Mouse (Mus musculus) neural tube, embryonic 14.5 days (tissue): ENCODE measurements around the gene Pygb. TPM values are rescaled to one million over a fixed set of nuclear protein-coding genes. Genes with fewer than 3 reads are reported as not detected.

Experiments used
- ATAC-seq: fragments of 200-750 bp; cut with Nextera tagmentation; 2 replicates; pipeline ENCODE4 v1.8.0; 2017; ENCODE audit warnings: low read depth, mild to moderate bottlenecking, moderate TSS enrichment, moderate library complexity
- H3K27ac ChIP-seq: fragments of 300-500 bp; sonication (generic); 2 replicates; pipeline ENCODE4 v1.5.1; 2014; ENCODE audit warnings: low read depth, mild to moderate bottlenecking, control low read depth, low read length, moderate library complexity, mixed read lengths
- H3K27me3 ChIP-seq: fragments of 300-500 bp; sonication (generic); 2 replicates; pipeline ENCODE4 v1.6.1; 2014; ENCODE audit warnings: low read length; ENCODE audit not compliant: control insufficient read depth, insufficient read depth
- H3K36me3 ChIP-seq: fragments of 300-500 bp; sonication (generic); 2 replicates; pipeline ENCODE4 v1.6.1; 2014; ENCODE audit warnings: low read length, mixed read lengths; ENCODE audit not compliant: control insufficient read depth, insufficient read depth
- H3K4me1 ChIP-seq: fragments of 300-500 bp; sonication (generic); 2 replicates; pipeline ENCODE4 v1.6.1; 2014; ENCODE audit warnings: low read length; ENCODE audit not compliant: control insufficient read depth, insufficient read depth
- H3K4me2 ChIP-seq: fragments of 300-500 bp; sonication (generic); 2 replicates; pipeline ENCODE4 v1.6.1; 2014; ENCODE audit warnings: mild to moderate bottlenecking, low read depth, low read length, control low read depth
- H3K4me3 ChIP-seq: fragments of 300-500 bp; sonication (generic); 2 replicates; pipeline ENCODE4 v1.5.1; 2014; ENCODE audit warnings: low read depth, low read length, control low read depth, mixed read lengths
- H3K9ac ChIP-seq: fragments of 300-500 bp; sonication (generic); replicated peaks from 2 replicates; pipeline ENCODE4 v1.6.1; 2014; ENCODE audit warnings: low read depth, mild to moderate bottlenecking, control low read depth, low read length, mixed read lengths
- H3K9me3 ChIP-seq: fragments of 300-500 bp; sonication (generic); 2 replicates; pipeline ENCODE4 v1.6.1; 2016; ENCODE audit warnings: low read length; ENCODE audit not compliant: control insufficient read depth
- WGBS: fragments of 180-500 bp; shearing (Covaris S2); extraction: QIAGEN DNeasy Blood & Tissue Kit; methylation state at CpG from one replicate; pipeline ENCODE4 v1.1.7; 2014; 5-methylcytosine and 5-hydroxymethylcytosine counted together
- polyA plus RNA-seq: library from polyadenylated mRNA; unstranded; fragments of >200 nt; fragmentation: Nextera tagmentation; extraction: Ambion mirVana; gene quantifications from 2 replicates; pipeline ENCODE4 v1.2.1, GENCODE M21; 2014

Gene Pygb
- polyA plus RNA-seq, 1 experiment from 2014 or later, result 77.7 TPM

GRCm38 (mm10) chr2:150755016-150755415 is 31.5 kb upstream of the Pygb start:
- Histone ChIP-seq H3K27ac (no peak overlapping the region), H3K9me3 (no peaks in the 10 kb centered on the region), H3K27me3 (no peaks in the 10 kb centered on the region), H3K4me2 (no peak overlapping the region), H3K4me3 (no peak overlapping the region), H3K36me3 (peaks cover 18% of the 10 kb centered on the region), H3K4me1 (peaks cover 2% of the 10 kb centered on the region; the same call in 1 of the 2 replicates), H3K9ac (no peak overlapping the region)
- ATAC-seq, result no peak
- 97% methylated on average over 3 of the region's 3 CpGs for WGBS

GRCm38 (mm10) chr2:150761476-150761875 is 25.1 kb upstream of the Pygb start:
- no peak overlapping the region for H3K27ac ChIP-seq
- no peaks in the 10 kb centered on the region for H3K27me3 ChIP-seq
- peaks cover 34% of the 10 kb centered on the region for H3K36me3 ChIP-seq
- no peak overlapping the region for H3K4me3 ChIP-seq
- no peaks in the 10 kb centered on the region for H3K9me3 ChIP-seq
- no peak overlapping the region for H3K9ac ChIP-seq
- whole genome bisulfite sequencing, result 88% methylated on average over 7 of the region's 7 CpGs
- no peak for ATAC-seq
- no peak overlapping the region for H3K4me2 ChIP-seq
- no peaks in the 10 kb centered on the region for H3K4me1 ChIP-seq

- no peak overlapping the region for H3K4me2 ChIP-seq
- no peak overlapping the region for H3K9ac ChIP-seq
- peak overlapping the region; percentile 69 for H3K27ac ChIP-seq
- ATAC-seq, result peak; percentile 84
- peaks cover 23% of the 10 kb centered on the region for H3K36me3 ChIP-seq
- WGBS, result 47% methylated on average over 2 of the region's 2 CpGs
- H3K4me1 ChIP-seq, result peaks cover 4% of the 10 kb centered on the region
- H3K4me3 ChIP-seq, result no peak overlapping the region
- no peaks in the 10 kb centered on the region for H3K9me3 ChIP-seq
- H3K27me3 ChIP-seq, result no peaks in the 10 kb centered on the region
Measured at GRCm38 (mm10) chr2:150765619-150766018, 20.9 kb upstream of the Pygb start.

GRCm38 (mm10) chr2:150766083-150766862 is 20.3 kb upstream of the Pygb start:
- H3K4me1 ChIP-seq, result peaks cover 10% of the 10 kb centered on the region

GRCm38 (mm10) chr2:150768678-150769077 is 17.9 kb upstream of the Pygb start:
- no peaks in the 10 kb centered on the region for H3K9me3 ChIP-seq
- H3K27me3 ChIP-seq, result no peaks in the 10 kb centered on the region
- peaks cover 9% of the 10 kb centered on the region for H3K36me3 ChIP-seq
- no peak overlapping the region for H3K4me3 ChIP-seq
- no peak for ATAC-seq
- WGBS, result 100% methylated on average over 1 of the region's 1 CpGs
- H3K4me2 ChIP-seq, result no peak overlapping the region
- no peak overlapping the region for H3K27ac ChIP-seq
- no peak overlapping the region for H3K9ac ChIP-seq
- peaks cover 11% of the 10 kb centered on the region for H3K4me1 ChIP-seq

More at GRCm38 (mm10) chr2:150766083-150766862, 20.3 kb upstream of the Pygb start:
- WGBS, result 90% methylated on average over 4 of the region's 4 CpGs
- Histone ChIP-seq H3K36me3 (peaks cover 22% of the 10 kb centered on the region), H3K4me2 (no peak overlapping the region), H3K9ac (no peak overlapping the region), H3K27me3 (no peaks in the 10 kb centered on the region), H3K4me3 (no peak overlapping the region), H3K9me3 (no peaks in the 10 kb centered on the region), H3K27ac (peak overlapping the region; percentile 29)
- no peak for ATAC-seq

- H3K9ac ChIP-seq, result no peak overlapping the region
- H3K9me3 ChIP-seq, result no peaks in the 10 kb centered on the region
- no peaks in the 10 kb centered on the region for H3K27me3 ChIP-seq
- peak; percentile 68; the same call in 1 of the 2 replicates for ATAC-seq
- no peak overlapping the region for H3K4me3 ChIP-seq
- peaks cover 11% of the 10 kb centered on the region for H3K4me1 ChIP-seq
- peak overlapping the region; percentile 67 for H3K27ac ChIP-seq
- H3K36me3 ChIP-seq, result peaks cover 9% of the 10 kb centered on the region
- H3K4me2 ChIP-seq, result no peak overlapping the region
- WGBS, result 38% methylated on average over 1 of the region's 1 CpGs
Measured at GRCm38 (mm10) chr2:150770747-150771146, 15.8 kb upstream of the Pygb start.

- ATAC-seq, result no peak
- H3K36me3 ChIP-seq, result peaks cover 9% of the 10 kb centered on the region
Measured at GRCm38 (mm10) chr2:150771169-150771568, 15.4 kb upstream of the Pygb start.

GRCm38 (mm10) chr2:150771996-150772395 is 14.5 kb upstream of the Pygb start:
- H3K27me3 ChIP-seq, result no peaks in the 10 kb centered on the region
- H3K9ac ChIP-seq, result no peak overlapping the region
- H3K4me3 ChIP-seq, result no peak overlapping the region
- peaks cover 11% of the 10 kb centered on the region for H3K4me1 ChIP-seq
- peaks cover 9% of the 10 kb centered on the region for H3K36me3 ChIP-seq
- 83% methylated on average over 8 of the region's 8 CpGs for WGBS
- ATAC-seq, result peak; percentile 28; the same call in 1 of the 2 replicates
- H3K27ac ChIP-seq, result no peak overlapping the region
- H3K4me2 ChIP-seq, result no peak overlapping the region
- no peaks in the 10 kb centered on the region for H3K9me3 ChIP-seq

More at GRCm38 (mm10) chr2:150771169-150771568, 15.4 kb upstream of the Pygb start:
- no peaks in the 10 kb centered on the region for H3K9me3 ChIP-seq
- WGBS, result 82% methylated on average over 6 of the region's 6 CpGs
- no peak overlapping the region for H3K4me3 ChIP-seq
- H3K27ac ChIP-seq, result no peak overlapping the region
- peaks cover 11% of the 10 kb centered on the region for H3K4me1 ChIP-seq
- no peak overlapping the region for H3K4me2 ChIP-seq
- no peak overlapping the region for H3K9ac ChIP-seq
- no peaks in the 10 kb centered on the region for H3K27me3 ChIP-seq

GRCm38 (mm10) chr2:150772466-150773119 is 13.9 kb upstream of the Pygb start:
- Histone ChIP-seq H3K4me2 (no peak overlapping the region), H3K36me3 (peaks cover 5% of the 10 kb centered on the region), H3K4me1 (peaks cover 11% of the 10 kb centered on the region), H3K4me3 (no peak overlapping the region), H3K27me3 (no peaks in the 10 kb centered on the region), H3K27ac (no peak overlapping the region), H3K9me3 (no peaks in the 10 kb centered on the region), H3K9ac (no peak overlapping the region)
- 68% methylated on average over 10 of the region's 10 CpGs for WGBS
- ATAC-seq, result 0 out of 2 replicates have a peak, but pooled peaks have one; percentile 25
